Mouse (Mus musculus) bone marrow, adult 2 months (tissue): ENCODE data around the gene Hoxa2.

Experiments
- CTCF ChIP-seq: fragments of 200-500 bp; IDR thresholded peaks from 2 replicates; pipeline ENCODE4 v1.5.1; 2011; ENCODE audit warnings: low read length, control low read depth; ENCODE audit not compliant: control insufficient read depth, insufficient read depth
- POLR2A ChIP-seq: fragments of 200-500 bp; IDR thresholded peaks from 2 replicates; pipeline ENCODE4 v1.6.1; 2011; ENCODE audit warnings: low read depth, mild to moderate bottlenecking, control low read depth, low read length, borderline replicate concordance; ENCODE audit not compliant: control insufficient read depth

DNA sequence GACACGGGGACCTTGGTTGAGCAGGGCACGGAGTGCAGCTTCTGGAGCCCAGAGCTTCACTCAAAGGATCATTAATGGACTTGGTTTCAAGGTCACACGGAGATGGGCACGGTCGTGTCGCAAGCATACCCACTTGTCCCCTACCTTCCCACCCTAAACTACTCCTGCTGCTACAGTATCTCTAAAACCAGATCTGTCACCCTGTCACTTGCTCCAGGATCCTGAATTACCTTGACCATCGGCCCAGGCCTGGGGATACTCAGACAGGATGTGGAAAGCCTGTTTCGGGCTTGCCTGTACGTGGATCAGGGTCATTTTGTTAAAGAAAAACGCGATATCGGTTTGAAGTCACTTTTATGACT, 45.0 kb upstream of the Hoxa2 start:
- TF ChIP-seq CTCF (no peak), POLR2A (no peak)
